Mouse (Mus musculus): ENCODE results near the gene Casz1.

DNA sequence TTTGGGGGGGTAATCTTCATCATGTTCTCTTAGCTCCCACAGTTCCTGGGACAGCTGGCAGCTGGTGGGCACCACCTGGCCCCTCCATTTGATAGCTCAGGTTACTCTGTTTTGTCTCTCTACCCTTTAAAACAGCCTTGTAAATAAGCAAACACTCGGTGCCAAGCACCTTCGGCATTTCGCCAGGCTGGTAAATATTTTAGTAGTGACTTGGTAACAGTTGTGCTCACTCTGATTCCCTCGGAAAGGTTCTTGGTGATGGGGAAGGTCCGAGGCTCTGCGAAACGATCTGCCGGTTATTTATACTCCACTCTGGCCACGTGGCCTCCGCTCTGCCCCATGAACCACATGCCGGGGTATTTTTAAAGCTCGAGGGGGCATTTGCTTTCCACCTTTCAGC lies 68.6 kb downstream of the Casz1 start:
- TF ChIP-seq CTCF (IDR thresholded peaks at IDR 0.05) (no peak), POLR2A (IDR thresholded peaks at IDR 0.05; ENCODE audit: insufficient read depth, low read depth, low read length) (no peak)

All from heart, adult 2 months (tissue).